26 mouse cellular contexts compared by ENCODE assay signal in genomic region chr17:27493969-27494368, GRCm38 (mm10). TPM values are rescaled to one million over a fixed set of nuclear protein-coding genes. Genes with fewer than 3 reads are reported as not detected.
DNase-seq lines count a peak whose midpoint lies in the region; ATAC-seq lines count a peak whose summit lies in the region.
"Had no signal": no experiment of that assay in that cellular context is flagged by ENCODE, and none has a peak within 500 bp of the region (broad histone marks: within the 10 kb centered on the region; RNA-seq: fewer than 3 reads in every experiment).

No protein-coding gene starts in this region.

- no peak overlapping the region for H3K4me3 ChIP-seq in midbrain, embryonic 10.5 days
- H3K4me3 ChIP-seq in midbrain, embryonic 15.5 days: no peak overlapping the region
- H3K4me3 ChIP-seq in embryonic facial prominence, embryonic 13.5 days: no peak overlapping the region
- H3K4me3 ChIP-seq: forebrain, embryonic 10.5 days; forebrain, embryonic 13.5 days; gastrocnemius, adult 2 months; heart, embryonic 12.5 days; heart, embryonic 15.5 days; hindbrain, embryonic 15.5 days had no signal

- no peaks in the 10 kb centered on the region for H3K9me3 ChIP-seq in midbrain, embryonic 10.5 days (replicated peaks)
- no peaks in the 10 kb centered on the region for H3K9me3 ChIP-seq in midbrain, embryonic 15.5 days
- H3K9me3 ChIP-seq in embryonic facial prominence, embryonic 13.5 days: no peaks in the 10 kb centered on the region
- H3K9me3 ChIP-seq: forebrain, embryonic 10.5 days; forebrain, embryonic 13.5 days; G1E; heart, embryonic 12.5 days; heart, embryonic 15.5 days; hindbrain, embryonic 15.5 days had no signal

- peak; percentile 53 for DNase-seq in cerebellum, adult 9-10 months
- peak; percentile 45 to 52 for DNase-seq in cerebellum, postnatal 14 days
- no peak for DNase-seq in cerebellum, adult 11 months
- no peak for DNase-seq in midbrain, embryonic 10.5 days (ENCODE audit: low spot score)
- no peak for DNase-seq in adrenal gland, postnatal 25 days
- DNase-seq: adrenal gland, postnatal 10 days; B cell, adult 2 months; gastrocnemius, adult 2 months; gastrocnemius, postnatal 25 days; heart, adult 18-20 months; heart, postnatal 10 days; heart, postnatal 36 days; kidney, adult 2 months had no signal

- peaks cover 39% of the 10 kb centered on the region for H3K4me1 ChIP-seq in midbrain, embryonic 10.5 days
- 0 out of 2 replicates have a peak, but pooled peaks cover 6% of the 10 kb centered on the region for H3K4me1 ChIP-seq in midbrain, embryonic 15.5 days
- H3K4me1 ChIP-seq in embryonic facial prominence, embryonic 13.5 days: peaks cover 3% of the 10 kb centered on the region; the same call in 1 of the 2 replicates
- H3K4me1 ChIP-seq: forebrain, embryonic 13.5 days; heart, embryonic 12.5 days; heart, embryonic 15.5 days; hindbrain, embryonic 15.5 days had no signal

- H3K27me3 ChIP-seq in midbrain, embryonic 10.5 days (ENCODE audit: low read depth, poor library complexity, severe bottlenecking): no peaks in the 10 kb centered on the region; the same call in 1 of the 2 replicates
- H3K27me3 ChIP-seq in midbrain, embryonic 15.5 days (replicated peaks): no peaks in the 10 kb centered on the region
- H3K27me3 ChIP-seq in embryonic facial prominence, embryonic 13.5 days: no peaks in the 10 kb centered on the region
- H3K27me3 ChIP-seq: forebrain, embryonic 13.5 days; hindbrain, embryonic 15.5 days had no signal

- no peaks in the 10 kb centered on the region for H3K36me3 ChIP-seq in midbrain, embryonic 10.5 days
- H3K36me3 ChIP-seq in midbrain, embryonic 15.5 days (replicated peaks): no peaks in the 10 kb centered on the region
- no peaks in the 10 kb centered on the region for H3K36me3 ChIP-seq in embryonic facial prominence, embryonic 13.5 days
- H3K36me3 ChIP-seq: forebrain, embryonic 10.5 days; G1E; heart, embryonic 12.5 days; heart, embryonic 15.5 days; hindbrain, embryonic 15.5 days had no signal

- no peak for ATAC-seq in cerebellum, adult (ENCODE audit: insufficient number of reproducible peaks, low FRiP score, low TSS enrichment)
- no peak; the same call in 1 of the 2 replicates for ATAC-seq in midbrain, embryonic 15.5 days (replicated peaks)
- no peak for ATAC-seq in embryonic facial prominence, embryonic 13.5 days (ENCODE audit: insufficient number of reproducible peaks, insufficient read depth, low FRiP score, low TSS enrichment, low read depth)
- ATAC-seq: forebrain, embryonic 13.5 days; forebrain, embryonic 16.5 days; intestine, postnatal 0 days; Patski had no signal

- WGBS in midbrain, embryonic 10.5 days: 45% methylated on average over 8 of the region's 8 CpGs
- 49% methylated on average over 8 of the region's 8 CpGs for whole genome bisulfite sequencing in midbrain, embryonic 15.5 days
- 22% methylated on average over 8 of the region's 8 CpGs for WGBS in embryonic facial prominence, embryonic 13.5 days

- no peak overlapping the region for H3K4me2 ChIP-seq in midbrain, embryonic 15.5 days
- no peak overlapping the region for H3K4me2 ChIP-seq in embryonic facial prominence, embryonic 13.5 days
- H3K4me2 ChIP-seq: forebrain, embryonic 13.5 days; heart, embryonic 12.5 days; heart, embryonic 15.5 days; hindbrain, embryonic 15.5 days had no signal

- H3K27ac ChIP-seq in midbrain, embryonic 10.5 days (replicated peaks): peak overlapping the region; percentile 69
- no peak overlapping the region for H3K27ac ChIP-seq in midbrain, embryonic 15.5 days
- no peak overlapping the region for H3K27ac ChIP-seq in embryonic facial prominence, embryonic 13.5 days
- H3K27ac ChIP-seq: forebrain, embryonic 10.5 days; forebrain, embryonic 13.5 days; gastrocnemius, adult 2 months; heart, embryonic 15.5 days; hindbrain, embryonic 15.5 days had no signal

- no peak overlapping the region for H3K9ac ChIP-seq in midbrain, embryonic 15.5 days
- 0 out of 2 replicates have a peak overlapping the region, but pooled peaks have one; percentile 32 for H3K9ac ChIP-seq in embryonic facial prominence, embryonic 13.5 days
- H3K9ac ChIP-seq: forebrain, embryonic 13.5 days; heart, embryonic 12.5 days; heart, embryonic 15.5 days; hindbrain, embryonic 15.5 days had no signal

RNA-seq across cellular contexts. Expression of gene Grm4, which starts 27.2 kb away (rescaled TPM):
- 2.8 and 3.5 TPM in 2 replicates for polyA plus RNA-seq in midbrain, embryonic 10.5 days (2016; fragmentation: Nextera tagmentation; extraction: Ambion mirVana)
- 10.7 and 10.9 TPM in 2 replicates for polyA plus RNA-seq in midbrain, embryonic 15.5 days (2015; fragmentation: Nextera tagmentation; extraction: Ambion mirVana)
- polyA plus RNA-seq in embryonic facial prominence, embryonic 13.5 days (2015; fragmentation: Nextera tagmentation; extraction: Ambion mirVana): 0.25 and 0.38 TPM in 2 replicates
- total RNA-seq in adrenal gland, postnatal 25 days (2021): 3.1 and 4.8 TPM in 2 replicates
- total RNA-seq: CH12.LX; gastrocnemius, adult 2 months had no signal
- polyA plus RNA-seq: G1E had no signal

Comparison
In these comparisons a context has a peak if more than half of its experiments do, and no peak if none do; other contexts are left out.
1. DNase-seq: peak in cerebellum, adult 9-10 months (single experiment) and cerebellum, postnatal 14 days (2 of 2); none in cerebellum, adult 11 months (single experiment), midbrain, embryonic 10.5 days (single experiment) and adrenal gland, postnatal 25 days (single experiment).